Mouse (Mus musculus) MEL (cell line): ENCODE measurements at regions not wholly inside any gene's neighbourhood (a gene's known extent, or its start where the extent isn't known, plus 50 kb on each side); places are given as distances from the start of the nearest gene placed in this dataset.

ENCODE experiments used
- DNase-seq: peaks from one replicate; pipeline ENCODE4 v3.0.0; 2011; ENCODE audit warnings: low read depth, low spot score
- H3K27ac ChIP-seq: 2 replicates; pipeline ENCODE4 v1.5.1; 2012; ENCODE audit warnings: low read depth, mild to moderate bottlenecking, control low read depth, low read length, moderate library complexity; ENCODE audit not compliant: control insufficient read depth
- H3K27me3 ChIP-seq, 2 experiments: fragments of 150-350 bp in 1 of 2; sonication (generic) in 1 of 2; 2 replicates each; pipeline ENCODE4 v1.6.1; 2012; ENCODE audit warnings: low read length in 2 of 2, mild to moderate bottlenecking in 2 of 2, improper control_type of control experiment in 1 of 2, moderate library complexity in 1 of 2; ENCODE audit not compliant: insufficient read depth in 2 of 2, control insufficient read depth in 1 of 2
- H3K36me3 ChIP-seq, 2 experiments: 2 replicates each; pipeline ENCODE4 v1.6.1; 2012 to 2014; ENCODE audit warnings: low read length in 2 of 2, improper control_type of control experiment in 1 of 2, inconsistent platforms in 1 of 2, mild to moderate bottlenecking in 1 of 2; ENCODE audit not compliant: insufficient read depth in 2 of 2, control insufficient read depth in 1 of 2
- H3K4me1 ChIP-seq, 2 experiments: fragments of 150-350 bp in 1 of 2; sonication (generic) in 1 of 2; 2 replicates each; pipeline ENCODE4 v1.6.1; 2012; ENCODE audit warnings: low read length in 2 of 2, improper control_type of control experiment in 1 of 2, mild to moderate bottlenecking in 1 of 2; ENCODE audit not compliant: insufficient read depth in 2 of 2, control insufficient read depth in 1 of 2
- H3K4me3 ChIP-seq, 2 experiments: fragments of 150-350 bp in 1 of 2; sonication (generic) in 1 of 2; 2 replicates each; pipeline ENCODE4 v1.5.1; 2012; ENCODE audit warnings: low read depth in 2 of 2, low read length in 2 of 2, mild to moderate bottlenecking in 2 of 2, moderate library complexity in 2 of 2, control low read depth in 1 of 2, improper control_type of control experiment in 1 of 2; ENCODE audit not compliant: control insufficient read depth in 1 of 2, insufficient read depth in 1 of 2
- H3K79me2 ChIP-seq: 2 replicates; pipeline ENCODE4 v1.6.1; 2012; ENCODE audit warnings: mild to moderate bottlenecking, low read length, moderate library complexity; ENCODE audit not compliant: control insufficient read depth, poor library complexity, insufficient read depth
- H3K9ac ChIP-seq: 2 replicates; pipeline ENCODE4 v1.6.1; 2012; ENCODE audit warnings: low read depth, mild to moderate bottlenecking, control low read depth, low read length, moderate library complexity; ENCODE audit not compliant: control insufficient read depth, poor library complexity, severe bottlenecking
- H3K9me3 ChIP-seq: fragments of 150-350 bp; sonication (generic); replicated peaks from 2 replicates; pipeline ENCODE4 v1.6.1; 2012; ENCODE audit warnings: mild to moderate bottlenecking, low read length, improper control_type of control experiment, moderate library complexity; ENCODE audit not compliant: insufficient read depth
- CHD2 ChIP-seq: IDR thresholded peaks from 2 replicates; pipeline ENCODE4 v1.6.1; 2011; ENCODE audit warnings: low read length, improper control_type of control experiment
- CTCF ChIP-seq, 3 experiments: IDR thresholded peaks in 2 of 3; conservative IDR thresholded peaks in 1 of 3; 2 replicates each; pipeline ENCODE4 v1.5.1; 2011 to 2012; ENCODE audit warnings: low read length in 3 of 3, low read depth in 2 of 3, mild to moderate bottlenecking in 2 of 3, improper control_type of control experiment in 1 of 3, inconsistent platforms in 1 of 3, mixed read lengths in 1 of 3, moderate library complexity in 1 of 3; ENCODE audit not compliant: control insufficient read depth in 1 of 3, insufficient read depth in 1 of 3, poor library complexity in 1 of 3, severe bottlenecking in 1 of 3
- E2F4 ChIP-seq: IDR thresholded peaks from 2 replicates; pipeline ENCODE4 v1.6.1; 2011; ENCODE audit warnings: low read depth, low read length, improper control_type of control experiment, borderline replicate concordance
- GATA1 ChIP-seq: IDR thresholded peaks from 2 replicates; pipeline ENCODE4 v1.6.1; 2011; ENCODE audit warnings: low read depth, low read length, improper control_type of control experiment
- HCFC1 ChIP-seq: IDR thresholded peaks from 2 replicates; pipeline ENCODE4 v1.6.1; 2012; ENCODE audit warnings: low read depth, mild to moderate bottlenecking, inconsistent platforms, low read length, improper control_type of control experiment, moderate library complexity
- MXI1 ChIP-seq: IDR thresholded peaks from 2 replicates; pipeline ENCODE4 v1.6.1; 2011; ENCODE audit warnings: mild to moderate bottlenecking, low read depth, low read length, improper control_type of control experiment
- MYB ChIP-seq: IDR thresholded peaks from 2 replicates; pipeline ENCODE4 v1.6.1; 2011; ENCODE audit warnings: mild to moderate bottlenecking, low read depth, low read length, improper control_type of control experiment
- MYC ChIP-seq: IDR thresholded peaks from 2 replicates; pipeline ENCODE4 v1.6.1; 2011; ENCODE audit warnings: low read depth, mild to moderate bottlenecking, low read length, improper control_type of control experiment, moderate library complexity
- NELFE ChIP-seq: IDR thresholded peaks from 2 replicates; pipeline ENCODE4 v1.6.1; 2011; ENCODE audit warnings: low read depth, low read length, improper control_type of control experiment
- POLR2AphosphoS5 ChIP-seq: IDR thresholded peaks from 2 replicates; pipeline ENCODE4 v1.6.1; 2012; ENCODE audit warnings: low read depth, borderline replicate concordance, mild to moderate bottlenecking, inconsistent platforms, low read length, moderate library complexity, mixed read lengths
- SIN3A ChIP-seq: IDR thresholded peaks from 2 replicates; pipeline ENCODE4 v1.6.1; 2012; ENCODE audit warnings: low read length, improper control_type of control experiment, inconsistent platforms
- TAL1 ChIP-seq: IDR thresholded peaks from 2 replicates; pipeline ENCODE4 v1.6.1; 2012; ENCODE audit warnings: mild to moderate bottlenecking, inconsistent platforms, low read length, moderate library complexity, mixed read lengths
- TBP ChIP-seq: IDR thresholded peaks from 2 replicates; pipeline ENCODE4 v1.8.0; 2011; ENCODE audit warnings: low read depth, low read length, improper control_type of control experiment
- USF1 ChIP-seq: IDR thresholded peaks from 2 replicates; pipeline ENCODE4 v1.6.1; 2014; ENCODE audit warnings: low read depth, mild to moderate bottlenecking, inconsistent platforms, low read length, improper control_type of control experiment, moderate library complexity
- ZC3H11A ChIP-seq: IDR thresholded peaks from 2 replicates; pipeline ENCODE4 v1.6.1; 2012; ENCODE audit warnings: low read depth, mild to moderate bottlenecking, inconsistent platforms, low read length, improper control_type of control experiment
- ZMIZ1 ChIP-seq: IDR thresholded peaks from 2 replicates; pipeline ENCODE4 v1.6.1; 2012; ENCODE audit warnings: low read depth, mild to moderate bottlenecking, inconsistent platforms, low read length, improper control_type of control experiment, moderate library complexity

GRCm38 (mm10) chr3:39982656-39983055 lies 548.4 kb upstream of the Intu start:
- TF ChIP-seq TBP, result no peak
- no peak for TF ChIP-seq E2F4
- no peak for TF ChIP-seq POLR2AphosphoS5
- TF ChIP-seq CHD2, result no peak
- TF ChIP-seq SIN3A, result no peak
- TF ChIP-seq MYC, result no peak
- TF ChIP-seq MXI1, result no peak
- no peak for TF ChIP-seq MYB
- TF ChIP-seq HCFC1, result no peak
- TF ChIP-seq TAL1, result no peak
- no peak for TF ChIP-seq USF1
- TF ChIP-seq ZMIZ1, result no peak
- no peak for TF ChIP-seq NELFE
- H3K36me3 ChIP-seq, result no peaks in the 10 kb centered on the region
- H3K4me3 ChIP-seq, result no peak overlapping the region
- no peak for DNase-seq
- H3K27ac ChIP-seq, result no peak overlapping the region
- no peaks in the 10 kb centered on the region for H3K9me3 ChIP-seq
- H3K27me3 ChIP-seq, result no peaks in the 10 kb centered on the region
- no peak overlapping the region for H3K9ac ChIP-seq
- no peaks in the 10 kb centered on the region for H3K4me1 ChIP-seq
- H3K79me2 ChIP-seq, result no peaks in the 10 kb centered on the region

- H3K4me1 ChIP-seq, result no peaks in the 10 kb centered on the region
- H3K27ac ChIP-seq, result no peak overlapping the region
- no peaks in the 10 kb centered on the region for H3K9me3 ChIP-seq
- no peak overlapping the region for H3K9ac ChIP-seq
- no peak for DNase-seq
- TF ChIP-seq ZC3H11A, result no peak
- no peaks in the 10 kb centered on the region for H3K27me3 ChIP-seq
- no peaks in the 10 kb centered on the region for H3K79me2 ChIP-seq
- H3K4me3 ChIP-seq, result no peak overlapping the region
- no peaks in the 10 kb centered on the region for H3K36me3 ChIP-seq
Observed at GRCm38 (mm10) chr3:39987710-39988109, 543.4 kb upstream of the Intu start.

GRCm38 (mm10) chr3:39998628-39999027 lies 532.5 kb upstream of the Intu start:
- peak; percentile 12 for DNase-seq
- Histone ChIP-seq H3K79me2 (no peaks in the 10 kb centered on the region), H3K9ac (no peak overlapping the region), H3K4me1 (no peaks in the 10 kb centered on the region), H3K27me3 (no peaks in the 10 kb centered on the region), H3K9me3 (no peaks in the 10 kb centered on the region), H3K27ac (no peak overlapping the region), H3K36me3 (no peaks in the 10 kb centered on the region), H3K4me3 (no peak overlapping the region)
- TF ChIP-seq GATA1 (no peak), CTCF (IDR thresholded peaks at IDR 0.05 in 2 of 3, conservative IDR thresholded peaks at IDR 0.05 in 1 of 3; ENCODE audit: control insufficient read depth in 1 of 3, insufficient read depth in 1 of 3, low read depth in 2 of 3, low read length in 3 of 3, poor library complexity in 1 of 3, severe bottlenecking in 1 of 3) (peak; percentile 19 to 40 (median 30); a peak in 5 of 6 replicates)
